Mouse (Mus musculus): ENCODE results near the gene Kcnh3.

Kcnh3 gene

DNA sequence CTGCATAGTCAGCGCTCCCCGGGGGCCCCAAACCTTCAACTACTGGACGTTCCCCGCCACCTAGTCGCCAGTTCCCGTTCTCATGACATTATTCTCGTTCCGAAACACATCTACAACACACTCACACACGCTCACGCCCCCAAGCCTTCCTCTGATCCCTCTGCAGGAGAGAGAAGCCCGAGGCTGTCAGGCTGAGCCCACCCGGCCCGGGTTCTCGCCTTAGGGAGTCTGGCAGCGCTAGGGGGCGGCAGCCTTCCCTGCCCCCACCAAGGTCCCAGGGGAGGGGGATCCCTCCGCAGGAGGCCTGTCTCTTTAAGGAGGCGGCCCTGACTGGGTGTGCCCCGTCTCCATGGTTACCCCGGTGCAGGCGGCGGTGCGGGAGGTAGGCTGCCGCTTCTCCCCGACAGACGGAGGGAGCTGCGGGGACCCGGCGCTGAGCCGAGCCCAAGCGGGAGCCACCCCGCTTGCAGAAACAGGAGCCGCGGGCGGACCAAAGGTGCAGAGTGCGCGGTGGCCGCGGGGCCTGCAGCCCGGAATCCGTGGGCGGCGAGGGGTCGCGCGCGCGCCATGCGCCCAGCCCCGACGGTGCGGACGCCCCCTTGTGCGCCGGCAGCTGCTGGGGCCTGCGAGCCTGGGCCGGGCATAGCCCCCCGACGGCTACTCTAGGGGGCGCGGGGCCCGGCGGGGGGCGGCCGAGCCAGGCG is at the start of gene Kcnh3:
Gene Kcnh3, plus strand, starts transcription at position 654 of the 704 bp plus-strand sequence.
- DNase-seq (ENCODE audit: low spot score), result peak; percentile 42

DNA sequence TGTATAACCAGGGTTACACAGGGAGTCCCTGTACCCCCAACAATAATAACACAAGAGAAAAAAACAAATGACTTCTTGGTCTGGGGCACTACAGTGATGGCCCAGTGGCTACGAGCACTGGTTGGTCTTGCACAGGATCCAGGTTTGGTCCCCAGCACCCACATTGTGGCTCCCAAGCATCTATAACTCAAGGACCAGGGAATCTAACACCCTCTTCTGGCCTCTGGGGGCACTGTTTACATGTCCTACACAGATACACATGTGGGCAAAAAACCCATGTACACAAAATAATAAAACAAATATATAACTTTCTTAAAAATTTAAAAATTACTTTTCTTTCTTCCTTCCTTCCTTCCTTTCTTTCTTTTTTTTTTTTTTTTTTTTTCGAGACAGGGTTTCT is 45.0 kb upstream of the Kcnh3 start:
- DNase-seq (ENCODE audit: low spot score), result no peak

DNA sequence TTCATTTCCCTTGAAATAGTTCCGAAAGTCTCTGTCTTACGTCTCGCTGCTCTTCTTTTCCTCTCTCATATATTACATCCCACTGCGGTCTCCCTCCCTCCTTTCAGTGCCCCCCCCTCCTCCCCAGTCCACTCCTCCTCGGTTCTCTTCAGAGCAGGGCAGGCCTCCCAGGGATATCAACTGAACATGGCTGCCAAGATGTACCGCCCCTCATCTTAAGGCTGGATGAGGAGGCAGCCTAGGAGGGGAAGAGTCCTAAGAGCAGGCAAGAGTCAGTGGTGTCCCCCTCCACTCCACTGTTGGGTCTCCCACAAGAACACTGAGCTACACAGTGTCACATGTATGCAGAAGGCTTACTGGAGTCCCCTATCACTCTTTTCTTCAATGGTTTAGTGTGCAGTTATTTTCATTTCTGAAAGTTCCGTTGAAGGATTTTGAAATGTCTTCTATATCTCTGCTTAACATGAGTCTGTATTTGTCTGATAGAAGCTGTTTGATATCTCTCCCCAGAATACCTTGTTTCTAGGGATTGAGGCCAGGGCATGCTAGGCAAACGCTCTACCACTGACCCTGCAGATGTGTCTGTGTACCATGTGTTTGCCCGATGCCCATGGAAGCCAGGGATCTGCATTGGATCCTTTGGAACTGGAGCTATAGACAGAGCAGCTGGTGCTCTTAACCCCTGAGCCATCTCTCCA is 40.3 kb upstream of the Kcnh3 start:
- no peak for DNase-seq (ENCODE audit: low spot score)

DNA sequence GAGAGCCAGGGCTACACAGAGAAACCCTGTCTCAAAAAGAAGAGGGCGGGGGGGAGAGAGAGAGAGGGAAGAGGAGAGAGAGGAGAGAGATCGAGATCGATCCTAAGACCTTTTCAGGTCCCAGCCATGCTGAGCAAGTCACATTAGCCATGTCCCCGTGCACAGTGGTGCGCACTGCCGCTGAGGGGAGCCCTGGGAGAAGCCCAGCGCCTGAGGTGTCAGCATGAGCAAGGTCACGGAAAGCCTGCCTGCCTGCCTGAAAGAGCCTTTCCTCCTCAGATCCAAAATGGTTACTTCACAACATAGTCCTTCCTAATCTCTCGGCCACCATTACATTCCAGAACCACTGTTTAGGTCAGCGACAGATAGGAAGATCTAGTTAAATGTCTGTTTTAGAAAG is 30.3 kb upstream of the Kcnh3 start:
- no peak for DNase-seq (ENCODE audit: low spot score)

GRCm38 (mm10) chr15:99195043-99195442 is 29.6 kb upstream of the Kcnh3 start:
- no peak for DNase-seq (ENCODE audit: low spot score)

DNA sequence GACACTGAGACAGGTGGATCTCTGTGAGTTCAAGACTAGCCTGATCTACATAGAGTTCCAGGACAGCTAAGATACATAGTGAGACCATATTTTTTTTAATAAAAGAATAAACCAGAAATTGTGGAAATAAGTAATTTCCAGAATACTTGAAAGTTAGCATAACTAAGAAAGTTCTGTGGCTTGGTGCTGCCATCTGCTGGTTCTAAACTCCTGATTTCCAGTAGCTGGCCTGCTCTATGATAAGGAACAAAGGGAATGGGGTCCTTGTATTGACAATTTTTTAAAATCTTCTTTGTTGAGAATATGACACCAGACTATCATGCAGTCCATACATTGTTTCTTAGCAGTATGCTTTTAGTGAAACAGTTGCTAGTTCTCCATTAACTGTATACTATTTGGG is 25.9 kb upstream of the Kcnh3 start:
- DNase-seq (ENCODE audit: low spot score), result no peak

GRCm38 (mm10) chr15:99205959-99206358 is 18.7 kb upstream of the Kcnh3 start:
- DNase-seq (ENCODE audit: low spot score), result no peak

DNA sequence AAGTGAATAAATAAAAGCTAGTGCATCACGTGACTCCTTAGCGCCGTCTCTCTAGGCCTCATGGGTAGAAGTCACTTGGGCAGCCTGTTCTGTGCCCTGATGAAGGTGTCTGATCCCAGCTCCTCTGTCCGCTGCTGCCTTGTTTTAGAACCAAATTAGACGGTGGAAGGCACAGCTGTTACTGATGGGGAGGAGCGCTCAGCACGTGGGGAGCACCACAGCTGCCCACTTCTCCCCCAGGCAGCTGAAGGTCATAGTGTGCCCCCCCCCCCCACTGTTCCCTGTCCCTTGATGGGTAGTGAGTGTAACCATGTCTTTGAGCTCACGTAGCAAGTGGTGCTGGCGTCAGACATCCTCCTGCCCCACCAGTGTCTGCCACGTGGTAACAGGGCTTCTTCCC is 11.5 kb upstream of the Kcnh3 start:
- no peak for DNase-seq (ENCODE audit: low spot score)

GRCm38 (mm10) chr15:99214941-99215340 is 9.7 kb upstream of the Kcnh3 start:
- peak; percentile 32 for DNase-seq (ENCODE audit: low spot score)

DNA sequence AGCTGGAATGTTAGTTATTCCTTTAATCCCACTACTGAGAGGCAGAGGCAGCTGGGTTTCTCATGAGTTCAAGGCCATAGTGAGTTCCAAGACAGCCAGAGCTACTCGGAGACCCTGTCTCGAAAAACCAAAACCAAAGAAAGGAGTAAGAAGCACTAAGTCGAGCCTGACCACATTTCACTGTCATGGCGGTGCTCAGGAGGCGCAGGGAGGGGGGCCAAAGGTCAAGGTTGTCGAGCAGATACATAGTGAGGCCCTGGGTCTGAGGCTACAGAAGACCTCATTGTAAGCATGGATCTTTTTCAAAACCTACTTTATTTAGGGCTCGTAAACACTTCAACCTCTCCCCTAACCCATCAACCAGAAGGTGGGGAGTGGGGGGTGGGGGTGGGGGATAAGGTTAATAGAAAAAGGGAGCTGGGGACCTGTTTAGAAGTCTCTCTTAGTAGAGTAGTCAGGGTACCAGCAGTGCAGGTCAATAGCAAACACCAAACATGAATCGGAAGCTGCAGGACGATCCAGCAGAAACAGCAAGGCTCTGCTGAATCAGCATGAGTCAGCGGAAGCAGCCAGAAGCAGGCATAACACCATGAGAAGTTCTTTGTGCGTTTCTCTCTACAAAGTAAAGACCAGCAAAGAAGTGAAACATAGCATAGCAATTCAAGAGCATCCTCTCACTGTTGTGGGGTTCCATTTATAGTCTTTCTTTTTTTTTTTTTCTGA is 8.8 kb upstream of the Kcnh3 start:
- no peak for DNase-seq (ENCODE audit: low spot score)

DNA sequence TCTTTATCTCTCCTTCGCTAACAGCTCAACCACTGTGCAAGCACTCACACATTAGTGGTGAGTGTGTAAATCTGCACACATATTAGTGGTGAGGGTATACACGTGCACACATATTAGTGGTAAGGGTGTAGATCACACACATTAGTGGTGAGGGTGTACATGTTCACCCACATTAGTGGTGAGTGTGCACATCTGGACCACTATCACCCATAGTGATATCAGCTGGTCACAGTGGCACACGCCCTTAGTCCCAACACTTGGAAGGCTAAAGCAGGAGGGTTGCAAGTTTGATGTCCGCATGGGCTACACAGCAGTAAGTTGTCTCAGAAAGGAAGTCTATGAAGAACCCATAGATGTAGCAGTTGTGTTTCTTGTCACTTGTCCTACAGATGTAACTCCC is 7.0 kb upstream of the Kcnh3 start:
- no peak for DNase-seq (ENCODE audit: low spot score)

- no peak for DNase-seq (ENCODE audit: low spot score)
These were observed 3.2 kb upstream of the Kcnh3 start for GRCm38 (mm10) chr15:99221315-99221952.

DNA sequence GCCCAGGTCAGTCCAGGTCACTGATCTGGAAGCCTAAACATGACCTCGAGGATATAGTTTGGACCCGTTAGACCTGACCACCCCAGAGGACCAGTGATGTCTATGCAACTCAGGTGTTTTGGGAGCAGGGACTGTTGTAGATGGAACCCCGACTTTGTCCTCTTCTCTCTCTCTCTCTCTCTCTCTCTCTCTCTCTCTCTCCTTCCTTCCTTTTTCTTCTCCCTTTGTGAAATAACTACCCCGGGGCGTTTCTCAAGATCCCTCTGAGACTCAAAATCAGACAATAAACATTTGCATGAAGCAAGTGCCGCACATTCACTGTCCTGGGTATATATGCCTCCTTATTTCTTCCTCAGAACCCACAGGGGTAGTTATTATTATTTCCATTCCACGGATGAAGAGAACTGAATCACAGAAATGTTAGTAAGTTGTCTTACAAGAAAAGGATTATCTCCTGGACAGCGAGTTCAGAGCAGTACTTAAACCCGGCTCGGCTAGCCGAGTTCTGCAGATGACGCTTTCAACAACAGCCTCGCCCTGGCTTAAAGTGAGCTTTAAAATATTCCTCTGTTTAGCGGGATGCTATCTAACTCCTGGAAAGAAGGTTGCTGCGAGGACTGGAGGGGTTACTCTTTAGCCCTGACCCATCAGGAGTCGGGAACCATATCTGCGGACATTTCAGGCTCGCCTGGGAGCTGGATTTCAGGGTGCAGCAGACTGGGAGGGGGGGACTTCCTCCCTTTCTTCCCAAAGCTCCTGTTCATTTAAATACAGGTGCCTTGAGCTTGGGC is 1.7 kb upstream of the Kcnh3 start:
- DNase-seq (ENCODE audit: low spot score), result no peak

- DNase-seq (ENCODE audit: low spot score), result no peak
These were observed 965 bp upstream of the Kcnh3 start for GRCm38 (mm10) chr15:99223585-99224207.

- DNase-seq (ENCODE audit: low spot score), result no peak
These were observed 585 bp downstream of the Kcnh3 start for GRCm38 (mm10) chr15:99225081-99225810.

GRCm38 (mm10) chr15:99226090-99226489 is 1.4 kb downstream of the Kcnh3 start:
- DNase-seq (ENCODE audit: low spot score), result no peak

DNA sequence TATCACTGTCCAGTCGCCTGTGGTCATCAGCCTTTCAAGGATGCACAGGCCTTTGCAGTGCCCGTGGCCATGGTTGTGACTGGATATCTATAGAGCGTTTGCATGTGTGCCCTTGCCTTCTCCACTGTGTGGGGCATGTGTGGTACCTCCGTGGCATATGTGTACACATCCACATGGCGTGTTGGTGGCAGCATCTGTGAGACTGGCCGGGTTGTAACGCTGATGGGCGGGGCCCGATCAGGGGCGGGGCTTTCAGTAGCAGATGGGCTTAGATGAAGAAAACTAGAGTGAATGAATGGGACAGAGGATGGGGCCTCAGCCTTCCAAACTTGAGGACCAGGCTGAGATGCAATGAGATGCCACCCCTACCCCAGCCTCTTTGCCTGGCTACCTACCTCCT is 7.3 kb downstream of the Kcnh3 start:
- DNase-seq (ENCODE audit: low spot score), result no peak

GRCm38 (mm10) chr15:99233719-99234118 is 9.1 kb downstream of the Kcnh3 start:
- DNase-seq (ENCODE audit: low spot score), result no peak

DNA sequence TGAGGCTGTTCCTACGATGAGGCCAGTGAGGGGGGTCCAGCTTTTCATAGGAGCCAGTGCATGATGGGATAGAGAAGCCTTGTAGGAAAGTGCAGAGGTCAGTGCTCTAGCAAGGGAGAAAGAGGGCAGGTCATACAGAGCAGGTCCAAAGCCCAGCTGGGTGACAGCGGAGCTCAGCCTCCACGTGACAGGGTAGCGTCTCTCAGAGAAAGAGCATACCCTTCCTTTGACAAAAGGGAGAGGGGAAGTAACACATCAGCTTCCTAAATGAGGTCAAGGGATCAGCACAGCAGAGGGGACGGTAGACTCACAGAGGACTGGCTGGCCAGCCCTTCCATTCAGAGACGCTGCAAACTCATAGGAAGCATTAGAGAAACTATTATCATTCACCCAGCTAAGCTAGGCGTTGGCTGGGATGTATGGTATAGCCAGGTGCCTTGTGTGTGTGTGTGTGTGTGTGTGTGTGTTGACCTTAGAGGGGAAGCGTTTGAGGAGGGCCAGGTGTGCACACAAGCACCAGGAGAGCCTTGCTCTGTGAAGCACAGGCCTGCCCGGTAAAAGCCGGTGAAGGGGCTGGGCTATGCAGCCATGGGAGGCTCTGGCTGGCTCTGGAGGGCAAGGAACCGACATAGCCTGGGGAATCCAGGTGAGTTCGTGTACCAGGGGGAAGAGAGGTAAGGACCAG is 9.8 kb downstream of the Kcnh3 start:
- no peak for DNase-seq (ENCODE audit: low spot score)

- no peak for DNase-seq (ENCODE audit: low spot score)
These were observed 13.3 kb downstream of the Kcnh3 start for GRCm38 (mm10) chr15:99238006-99238405.

All from lung, postnatal 25 days (tissue).